Mouse (Mus musculus) small intestine, adult 2 months (tissue): ENCODE measurements at regions not wholly inside any gene's neighbourhood (a gene's known extent, or its start where the extent isn't known, plus 50 kb on each side); places are given as distances from the start of the nearest gene placed in this dataset.
"Not testable (repeated sequence)": the region's sequence is repeated elsewhere in the genome, so short reads cannot be mapped to it uniquely, and the experiment has no call there.

Experiments used
- H3K27ac ChIP-seq: fragments of 200-500 bp; 2 replicates; pipeline ENCODE4 v1.5.1; 2012; ENCODE audit warnings: low read depth, low read length, control low read depth, inconsistent platforms; ENCODE audit not compliant: insufficient read depth
- H3K27me3 ChIP-seq: fragments of 200-500 bp; 2 replicates; pipeline ENCODE4 v1.6.1; 2012; ENCODE audit warnings: mild to moderate bottlenecking, moderate library complexity, low read length, inconsistent platforms; ENCODE audit not compliant: control insufficient read depth, insufficient read depth
- H3K36me3 ChIP-seq: fragments of 200-500 bp; 2 replicates; pipeline ENCODE4 v1.6.1; 2012; ENCODE audit warnings: mild to moderate bottlenecking, low read length, control low read depth, inconsistent platforms; ENCODE audit not compliant: control insufficient read depth, insufficient read depth
- H3K4me1 ChIP-seq: fragments of 200-500 bp; 2 replicates; pipeline ENCODE4 v1.6.1; 2012; ENCODE audit warnings: low read length, inconsistent platforms, mixed read lengths; ENCODE audit not compliant: control insufficient read depth, insufficient read depth, insufficient read length
- H3K4me3 ChIP-seq: fragments of 200-500 bp; 2 replicates; pipeline ENCODE4 v1.5.1; 2012; ENCODE audit warnings: low read depth, mild to moderate bottlenecking, control low read depth, inconsistent platforms, low read length, moderate library complexity
- CTCF ChIP-seq: fragments of 200-500 bp; IDR thresholded peaks from 2 replicates; pipeline ENCODE4 v1.5.1; 2012; ENCODE audit warnings: low read depth, mild to moderate bottlenecking, control low read depth, inconsistent platforms, low read length, moderate library complexity, mixed read lengths; ENCODE audit not compliant: insufficient replicate concordance, insufficient read length; ENCODE audit errors: extremely low read depth
- POLR2A ChIP-seq: fragments of 200-500 bp; IDR thresholded peaks from 2 replicates; pipeline ENCODE4 v1.6.1; 2012; ENCODE audit warnings: low read depth, mild to moderate bottlenecking, control low read depth, inconsistent platforms, low read length, moderate library complexity
- WGBS: fragments of 180-500 bp; shearing (Covaris S2); methylation state at CpG from one replicate; pipeline ENCODE4 v1.1.7; 2018; 5-methylcytosine and 5-hydroxymethylcytosine counted together

GRCm38 (mm10) chr1:136680173-136680572, 55.5 kb downstream of the Zfp281 start:
- no peaks in the 10 kb centered on the region for H3K27me3 ChIP-seq
- no peak for TF ChIP-seq CTCF
- no peak for TF ChIP-seq POLR2A
- H3K27ac ChIP-seq, result no peak overlapping the region
- no peaks in the 10 kb centered on the region for H3K36me3 ChIP-seq
- H3K4me1 ChIP-seq, result peaks cover 14% of the 10 kb centered on the region
- no peak overlapping the region for H3K4me3 ChIP-seq
- WGBS, result 94% methylated on average over 3 of the region's 3 CpGs

- not testable (repeated sequence) for H3K36me3 ChIP-seq, H3K4me3 ChIP-seq, H3K27me3 ChIP-seq, H3K27ac ChIP-seq
- peaks cover 15% of the 10 kb centered on the region for H3K4me1 ChIP-seq
- WGBS, result 75% methylated on average over 10 of the region's 10 CpGs
These were observed 57.6 kb downstream of the Zfp281 start for GRCm38 (mm10) chr1:136682311-136682710.

- 70% methylated on average over 3 of the region's 3 CpGs for WGBS
- peaks cover 13% of the 10 kb centered on the region for H3K4me1 ChIP-seq
- no peak overlapping the region for H3K4me3 ChIP-seq
- H3K36me3 ChIP-seq, result no peaks in the 10 kb centered on the region
- H3K27me3 ChIP-seq, result no peaks in the 10 kb centered on the region
- TF ChIP-seq POLR2A (no peak), CTCF (no peak)
- 0 out of 2 replicates have a peak overlapping the region, but pooled peaks have one; percentile 21 for H3K27ac ChIP-seq
These were observed 58.4 kb downstream of the Zfp281 start for GRCm38 (mm10) chr1:136683061-136683531.

- WGBS, result 54% methylated on average over 10 of the region's 10 CpGs
These were observed 58.9 kb downstream of the Zfp281 start for GRCm38 (mm10) chr1:136683561-136684131.

GRCm38 (mm10) chr1:136684481-136684880, 59.8 kb downstream of the Zfp281 start:
- Histone ChIP-seq H3K4me3 (no peak overlapping the region), H3K27me3 (no peaks in the 10 kb centered on the region), H3K27ac (no peak overlapping the region), H3K4me1 (peaks cover 9% of the 10 kb centered on the region), H3K36me3 (no peaks in the 10 kb centered on the region)
- TF ChIP-seq POLR2A (no peak), CTCF (no peak)
- 80% methylated on average over 5 of the region's 5 CpGs for WGBS

More at GRCm38 (mm10) chr1:136683561-136684131, 58.9 kb downstream of the Zfp281 start:
- no peaks in the 10 kb centered on the region for H3K36me3 ChIP-seq
- H3K4me1 ChIP-seq, result peaks cover 10% of the 10 kb centered on the region
- H3K4me3 ChIP-seq, result no peak overlapping the region
- TF ChIP-seq POLR2A (no peak), CTCF (no peak)
- H3K27ac ChIP-seq, result peak overlapping the region; percentile 21; the same call in 1 of the 2 replicates
- H3K27me3 ChIP-seq, result no peaks in the 10 kb centered on the region

- Histone ChIP-seq H3K4me1 (peaks cover 13% of the 10 kb centered on the region), H3K4me3 (peak overlapping the region; percentile 0; the same call in 1 of the 2 replicates), H3K27me3 (no peaks in the 10 kb centered on the region), H3K27ac (peak overlapping the region; percentile 53), H3K36me3 (no peaks in the 10 kb centered on the region)
- WGBS, result 32% methylated on average over 13 of the region's 13 CpGs
- TF ChIP-seq CTCF (no peak), POLR2A (no peak)
These were observed 60.7 kb downstream of the Zfp281 start for GRCm38 (mm10) chr1:136685191-136686060.

DNA sequence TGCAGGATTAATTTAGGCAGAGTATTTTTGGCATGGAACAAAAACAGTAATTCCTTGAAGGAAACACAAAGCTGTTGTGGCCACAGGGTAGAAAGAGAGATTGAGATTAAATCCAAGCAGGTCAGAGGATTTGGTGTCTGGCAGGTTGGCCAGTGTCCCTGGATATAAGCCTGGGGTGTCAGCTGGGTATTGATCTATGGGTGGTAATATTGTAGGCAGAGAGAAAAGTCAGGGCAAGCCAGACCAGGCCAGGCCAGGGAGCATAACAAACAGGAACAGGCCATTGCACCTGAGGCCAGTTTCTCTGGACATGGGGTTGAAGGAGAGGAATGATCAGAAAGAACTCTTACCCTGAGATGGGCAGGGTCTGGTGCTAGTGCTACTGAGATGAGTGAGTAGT, 61.8 kb downstream of the Zfp281 start:
- no peak overlapping the region for H3K27ac ChIP-seq
- TF ChIP-seq POLR2A (no peak), CTCF (no peak)
- H3K4me1 ChIP-seq, result peaks cover 13% of the 10 kb centered on the region
- H3K27me3 ChIP-seq, result no peaks in the 10 kb centered on the region
- no peaks in the 10 kb centered on the region for H3K36me3 ChIP-seq
- no peak overlapping the region for H3K4me3 ChIP-seq
